Mouse (Mus musculus): Measurements from ENCODE around the gene Camsap3. TPM values are rescaled to one million over a fixed set of nuclear protein-coding genes. Genes with fewer than 3 reads are reported as not detected.

The Camsap3 gene
- total RNA-seq, 2 experiments from 2014 or later, result 0.47 to 0.67 TPM

DNA sequence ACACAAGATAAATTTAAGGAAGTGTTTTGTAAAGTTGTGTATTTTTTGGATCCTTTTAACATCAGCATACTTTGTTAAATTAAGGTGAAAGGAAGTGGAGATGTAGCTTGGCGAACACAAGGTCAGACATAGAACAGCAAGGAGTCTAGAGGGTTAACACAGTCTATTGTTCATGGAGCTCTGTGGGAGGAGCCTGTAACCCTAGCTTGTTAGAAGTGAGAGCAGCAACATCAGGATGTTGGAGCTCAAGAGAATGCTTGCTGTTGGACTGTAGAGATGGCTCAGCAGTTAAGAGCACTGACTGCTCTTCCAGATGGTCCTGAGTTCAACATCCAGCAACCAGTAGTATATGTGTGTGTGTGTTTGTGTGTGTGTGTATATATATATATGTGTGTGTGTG, 61.9 kb downstream of the Camsap3 start:
- intact Hi-C loops (cut with DNase I), result no loop called here
- DNase-seq (ENCODE audit: low spot score), result no peak

DNA sequence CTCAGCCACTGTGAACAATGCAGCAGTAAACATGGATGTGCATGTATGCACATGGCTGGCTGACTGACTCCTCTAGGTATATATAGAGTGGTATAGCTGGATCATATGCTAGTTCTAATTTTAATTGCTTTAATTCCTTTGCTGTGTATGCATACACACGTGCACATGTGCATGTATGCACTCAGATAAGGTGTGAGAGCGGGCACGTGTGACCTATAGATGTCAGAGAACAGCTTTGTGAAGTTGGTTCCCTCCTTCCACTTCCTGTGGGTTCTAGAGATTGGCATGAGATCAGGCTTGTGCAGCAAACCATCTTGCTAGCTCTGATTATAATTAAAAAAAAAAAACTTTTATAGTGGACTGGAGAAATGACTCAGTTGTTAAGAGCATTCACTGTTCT, 65.8 kb downstream of the Camsap3 start:
- DNase-seq (ENCODE audit: low spot score), result no peak
- intact Hi-C loops (cut with DNase I), result no loop called here

DNA sequence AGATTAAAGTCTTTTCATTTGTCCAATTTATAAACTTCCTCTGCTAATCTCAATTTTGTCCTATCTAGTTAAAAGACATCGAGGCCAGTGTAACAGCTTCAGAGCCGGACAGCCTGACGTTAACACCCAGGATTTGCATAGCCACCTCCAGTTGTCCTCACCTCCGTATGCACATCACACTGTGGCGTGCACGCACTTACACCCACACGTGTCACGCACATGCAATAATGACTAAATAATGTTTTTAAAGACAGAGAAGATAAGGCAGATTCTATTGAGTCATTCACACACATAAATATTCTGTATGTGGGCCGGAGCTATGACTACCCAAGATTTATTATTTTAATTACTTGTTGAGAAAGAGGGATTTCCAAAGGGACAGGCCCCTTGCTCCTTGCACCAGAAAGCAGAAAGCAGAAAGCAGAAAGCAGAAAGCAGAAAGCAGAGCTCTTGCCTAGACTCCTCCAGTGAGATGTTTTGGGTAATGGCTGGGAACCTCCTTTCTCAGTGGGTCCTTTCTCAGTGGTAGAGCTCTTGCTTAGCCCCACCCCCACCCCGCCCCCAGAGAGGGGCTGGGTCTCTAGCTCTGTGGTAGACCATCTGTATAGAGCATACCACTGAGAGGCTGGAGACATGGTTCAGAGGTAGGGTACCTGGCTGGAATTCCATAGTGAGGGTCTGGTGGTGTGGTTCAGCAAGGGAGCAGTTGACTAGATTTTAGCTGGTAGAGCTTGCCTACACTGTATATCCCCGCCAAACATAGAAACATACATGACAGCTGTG, 67.8 kb downstream of the Camsap3 start:
- DNase-seq (ENCODE audit: low spot score), result no peak

DNA sequence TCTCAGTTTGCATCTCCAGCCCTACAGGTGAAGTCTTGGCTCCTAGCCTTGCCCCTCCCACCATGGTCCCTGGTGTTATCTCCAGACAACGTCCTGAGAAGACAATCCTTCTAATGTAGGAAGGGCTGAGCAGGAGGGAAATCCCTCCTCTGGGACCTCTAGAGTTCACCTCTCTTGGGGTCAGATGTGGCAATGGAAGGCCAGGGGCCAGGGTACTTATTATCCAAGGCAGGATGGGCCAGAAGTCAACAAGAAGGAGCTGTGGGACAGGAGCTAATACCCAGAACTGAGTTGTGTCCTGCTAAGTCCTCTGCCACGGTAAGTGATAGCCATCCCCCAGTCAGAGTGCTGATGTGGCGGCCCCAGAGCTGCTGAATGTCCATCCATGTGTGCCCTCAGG, 68.4 kb downstream of the Camsap3 start, which contains the start of gene Retn:
TSS of gene Retn (plus strand) at position 245 of the 400 bp plus-strand sequence.
- DNase-seq (ENCODE audit: low spot score), result no peak
- intact Hi-C loops (cut with DNase I), result no loop called here

More for the DNA sequence above, 67.8 kb downstream of the Camsap3 start:
- intact Hi-C loops (cut with DNase I), result no loop called here

DNA sequence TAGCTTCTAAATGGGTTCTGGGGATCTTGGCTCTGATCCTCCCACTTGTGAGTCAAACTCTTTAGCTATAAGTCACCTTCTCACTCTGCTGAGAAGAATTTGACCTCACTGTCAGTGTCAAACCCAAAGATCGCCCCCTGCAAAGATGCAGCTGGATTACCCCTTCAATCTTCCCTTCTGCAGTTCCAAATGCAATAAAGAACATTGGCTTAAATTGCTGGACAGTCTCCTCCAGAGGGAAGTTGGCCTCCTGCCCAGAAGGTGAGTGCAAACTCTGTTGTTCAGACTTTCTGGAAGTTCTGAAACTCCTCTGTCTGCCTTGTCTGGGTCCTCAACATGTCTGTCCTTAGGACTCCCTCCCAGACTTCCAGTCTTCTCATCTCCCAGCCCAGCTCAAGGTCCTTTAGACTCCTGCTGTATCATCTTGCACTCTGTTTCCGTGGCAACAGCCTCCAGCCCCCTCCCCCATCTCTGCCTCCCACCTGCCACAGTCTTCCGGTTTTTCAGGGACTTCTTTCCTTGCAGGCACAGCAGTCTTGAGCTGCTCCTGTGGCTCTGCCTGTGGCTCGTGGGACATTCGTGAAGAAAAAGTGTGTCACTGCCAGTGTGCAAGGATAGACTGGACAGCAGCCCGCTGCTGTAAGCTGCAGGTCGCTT, 69.8 kb downstream of the Camsap3 start:
- intact Hi-C loops (cut with DNase I), result no loop called here
- DNase-seq (ENCODE audit: low spot score), result no peak

Other genes starting within 250 kb of the Camsap3 start
- gene A430078G23Rik, start 233.9 kb upstream of the Camsap3 start, total RNA-seq (2021), result under 1 TPM; 0.34 to 0.67 TPM
- gene Arhgef18, start 194.3 kb upstream of the Camsap3 start, total RNA-seq (2021), result 10 to 100 TPM; 20.0 to 20.3 TPM
- 1 to 10 TPM; 3.2 to 3.4 TPM for gene Pex11g, start 119.6 kb upstream of the Camsap3 start, total RNA-seq (2021)
- not detected for gene Tex45, start 116.4 kb upstream of the Camsap3 start, total RNA-seq (2021)
- gene Zfp358, start 94.2 kb upstream of the Camsap3 start, total RNA-seq (2021), result 10 to 100 TPM; 27.2 to 28.6 TPM
- 10 to 100 TPM; 18.5 to 22.0 TPM for gene Mcoln1, start 86.8 kb upstream of the Camsap3 start, total RNA-seq (2021)
- gene Pnpla6, start 71.9 kb upstream of the Camsap3 start, total RNA-seq (2021), result 10 to 100 TPM; 10.6 to 11.9 TPM
- under 1 TPM in 1 of 2 experiments, not detected in 1; 0.25 TPM for gene C330021F23Rik, start 19.3 kb upstream of the Camsap3 start, total RNA-seq (2021)
- 10 to 100 TPM; 14.5 to 14.9 TPM for gene Xab2, start 34.0 kb downstream of the Camsap3 start, total RNA-seq (2021)
- gene Pet100, start 34.3 kb downstream of the Camsap3 start, total RNA-seq (2021), result 10 to 100 TPM; 70.6 to 80.3 TPM
- not detected for gene Pcp2, start 38.3 kb downstream of the Camsap3 start, total RNA-seq (2021)
- gene Stxbp2, start 43.7 kb downstream of the Camsap3 start, total RNA-seq (2021), result 1 to 10 TPM; 4.5 to 4.8 TPM
- 1 to 10 TPM in 1 of 2 experiments, under 1 TPM in 1; 0.70 to 3.7 TPM for gene Retn, start 68.5 kb downstream of the Camsap3 start, total RNA-seq (2021)
- under 1 TPM; 0.22 to 0.34 TPM for gene Mcemp1, start 78.5 kb downstream of the Camsap3 start, total RNA-seq (2021)
- 1 to 10 TPM in 1 of 2 experiments, not detected in 1; 2.2 TPM for gene Fcor, start 85.1 kb downstream of the Camsap3 start, total RNA-seq (2021)
- 10 to 100 TPM; 19.1 to 19.3 TPM for gene Trappc5, start 89.0 kb downstream of the Camsap3 start, total RNA-seq (2021)
- gene Fcer2a, start 106.9 kb downstream of the Camsap3 start, total RNA-seq (2021), result under 1 TPM; 0.29 to 0.59 TPM
- under 1 TPM; 0.65 to 0.67 TPM for gene Clec4g, start 133.4 kb downstream of the Camsap3 start, total RNA-seq (2021)
- gene Cd209a, start 161.7 kb downstream of the Camsap3 start, total RNA-seq (2021), result under 1 TPM; 0.22 to 0.42 TPM

All from heart, postnatal 25 days (tissue).